Mouse (Mus musculus) liver, adult 2 months (tissue): ENCODE data around the gene Ubl7.

Experiments used
- CTCF ChIP-seq: fragments of 200-500 bp; IDR thresholded peaks from 2 replicates; pipeline ENCODE4 v1.5.1; 2011; ENCODE audit warnings: low read depth, low read length, control low read depth
- POLR2A ChIP-seq: fragments of 200-500 bp; IDR thresholded peaks from 2 replicates; pipeline ENCODE4 v1.6.1; 2011; ENCODE audit warnings: low read length, control low read depth; ENCODE audit not compliant: insufficient read depth; ENCODE audit errors: extremely low read depth

GRCm38 (mm10) chr9:57959886-57960866 is 49.4 kb downstream of the Ubl7 start:
- TF ChIP-seq POLR2A = no peak
- TF ChIP-seq CTCF = no peak
